Mouse (Mus musculus) testis, adult 2 months (tissue): ENCODE measurements around the gene Klf7.

Experiments used
- CTCF ChIP-seq: fragments of 200-500 bp; IDR thresholded peaks from 2 replicates; pipeline ENCODE4 v1.5.1; 2012; ENCODE audit warnings: low read depth, mild to moderate bottlenecking, inconsistent platforms, low read length, moderate library complexity; ENCODE audit not compliant: control insufficient read depth, insufficient read depth, insufficient replicate concordance
- POLR2A ChIP-seq: fragments of 200-500 bp; IDR thresholded peaks from 2 replicates; pipeline ENCODE4 v1.6.1; 2012; ENCODE audit warnings: low read depth, mild to moderate bottlenecking, inconsistent platforms, low read length, moderate library complexity; ENCODE audit not compliant: control insufficient read depth

GRCm38 (mm10) chr1:64098800-64099199 lies 23.3 kb downstream of the Klf7 start:
- no peak for TF ChIP-seq CTCF
- no peak for TF ChIP-seq POLR2A
